Mouse (Mus musculus) MEL (cell line): ENCODE measurements around the gene Tapt1. TPM values are rescaled to one million over a fixed set of nuclear protein-coding genes. Genes with fewer than 3 reads are reported as not detected.

Experiments
- DNase-seq: peaks from one replicate; pipeline ENCODE4 v3.0.0; 2011; ENCODE audit warnings: low read depth, low spot score
- H3K27ac ChIP-seq: 2 replicates; pipeline ENCODE4 v1.5.1; 2012; ENCODE audit warnings: low read depth, mild to moderate bottlenecking, control low read depth, low read length, moderate library complexity; ENCODE audit not compliant: control insufficient read depth
- H3K27me3 ChIP-seq, 2 experiments: fragments of 150-350 bp in 1 of 2; sonication (generic) in 1 of 2; 2 replicates each; pipeline ENCODE4 v1.6.1; 2012; ENCODE audit warnings: low read length in 2 of 2, mild to moderate bottlenecking in 2 of 2, improper control_type of control experiment in 1 of 2, moderate library complexity in 1 of 2; ENCODE audit not compliant: insufficient read depth in 2 of 2, control insufficient read depth in 1 of 2
- H3K36me3 ChIP-seq, 2 experiments: 2 replicates each; pipeline ENCODE4 v1.6.1; 2012 to 2014; ENCODE audit warnings: low read length in 2 of 2, improper control_type of control experiment in 1 of 2, inconsistent platforms in 1 of 2, mild to moderate bottlenecking in 1 of 2; ENCODE audit not compliant: insufficient read depth in 2 of 2, control insufficient read depth in 1 of 2
- H3K4me1 ChIP-seq, 2 experiments: fragments of 150-350 bp in 1 of 2; sonication (generic) in 1 of 2; 2 replicates each; pipeline ENCODE4 v1.6.1; 2012; ENCODE audit warnings: low read length in 2 of 2, improper control_type of control experiment in 1 of 2, mild to moderate bottlenecking in 1 of 2; ENCODE audit not compliant: insufficient read depth in 2 of 2, control insufficient read depth in 1 of 2
- H3K4me3 ChIP-seq, 2 experiments: fragments of 150-350 bp in 1 of 2; sonication (generic) in 1 of 2; 2 replicates each; pipeline ENCODE4 v1.5.1; 2012; ENCODE audit warnings: low read depth in 2 of 2, low read length in 2 of 2, mild to moderate bottlenecking in 2 of 2, moderate library complexity in 2 of 2, control low read depth in 1 of 2, improper control_type of control experiment in 1 of 2; ENCODE audit not compliant: control insufficient read depth in 1 of 2, insufficient read depth in 1 of 2
- H3K79me2 ChIP-seq: 2 replicates; pipeline ENCODE4 v1.6.1; 2012; ENCODE audit warnings: mild to moderate bottlenecking, low read length, moderate library complexity; ENCODE audit not compliant: control insufficient read depth, poor library complexity, insufficient read depth
- H3K9ac ChIP-seq: 2 replicates; pipeline ENCODE4 v1.6.1; 2012; ENCODE audit warnings: low read depth, mild to moderate bottlenecking, control low read depth, low read length, moderate library complexity; ENCODE audit not compliant: control insufficient read depth, poor library complexity, severe bottlenecking
- H3K9me3 ChIP-seq: fragments of 150-350 bp; sonication (generic); replicated peaks from 2 replicates; pipeline ENCODE4 v1.6.1; 2012; ENCODE audit warnings: mild to moderate bottlenecking, low read length, improper control_type of control experiment, moderate library complexity; ENCODE audit not compliant: insufficient read depth
- BHLHE40 ChIP-seq: IDR thresholded peaks from 2 replicates; pipeline ENCODE4 v1.6.1; 2012; ENCODE audit warnings: low read depth, mild to moderate bottlenecking, inconsistent platforms, low read length, improper control_type of control experiment, borderline replicate concordance
- CHD1 ChIP-seq: IDR thresholded peaks from 2 replicates; pipeline ENCODE4 v1.6.1; 2012; ENCODE audit warnings: low read depth, mild to moderate bottlenecking, inconsistent platforms, low read length, improper control_type of control experiment
- CTCF ChIP-seq, 3 experiments: IDR thresholded peaks in 2 of 3; conservative IDR thresholded peaks in 1 of 3; 2 replicates each; pipeline ENCODE4 v1.5.1; 2011 to 2012; ENCODE audit warnings: low read length in 3 of 3, low read depth in 2 of 3, mild to moderate bottlenecking in 2 of 3, improper control_type of control experiment in 1 of 3, inconsistent platforms in 1 of 3, mixed read lengths in 1 of 3, moderate library complexity in 1 of 3; ENCODE audit not compliant: control insufficient read depth in 1 of 3, insufficient read depth in 1 of 3, poor library complexity in 1 of 3, severe bottlenecking in 1 of 3
- EP300 ChIP-seq, 2 experiments: IDR thresholded peaks; 2 replicates each; pipeline ENCODE4 v1.6.1; 2011; ENCODE audit warnings: improper control_type of control experiment in 2 of 2, low read length in 2 of 2, low read depth in 1 of 2, mild to moderate bottlenecking in 1 of 2
- GATA1 ChIP-seq: IDR thresholded peaks from 2 replicates; pipeline ENCODE4 v1.6.1; 2011; ENCODE audit warnings: low read depth, low read length, improper control_type of control experiment
- KAT2A ChIP-seq: conservative IDR thresholded peaks from 2 replicates; pipeline ENCODE4 v1.6.1; 2012; ENCODE audit warnings: low read depth, low read length, improper control_type of control experiment, inconsistent platforms
- MAFK ChIP-seq: IDR thresholded peaks from 2 replicates; pipeline ENCODE4 v1.6.1; 2011; ENCODE audit warnings: low read depth, mild to moderate bottlenecking, low read length, improper control_type of control experiment, borderline replicate concordance
- MAZ ChIP-seq: IDR thresholded peaks from 2 replicates; pipeline ENCODE4 v1.6.1; 2012; ENCODE audit warnings: low read depth, mild to moderate bottlenecking, inconsistent platforms, low read length, improper control_type of control experiment
- MYB ChIP-seq: IDR thresholded peaks from 2 replicates; pipeline ENCODE4 v1.6.1; 2011; ENCODE audit warnings: mild to moderate bottlenecking, low read depth, low read length, improper control_type of control experiment
- NELFE ChIP-seq: IDR thresholded peaks from 2 replicates; pipeline ENCODE4 v1.6.1; 2011; ENCODE audit warnings: low read depth, low read length, improper control_type of control experiment
- NRF1 ChIP-seq: IDR thresholded peaks from 2 replicates; pipeline ENCODE4 v1.6.1; 2014; ENCODE audit warnings: low read depth, mild to moderate bottlenecking, inconsistent platforms, low read length, improper control_type of control experiment, moderate library complexity; ENCODE audit not compliant: poor library complexity, insufficient read depth, severe bottlenecking
- POLR2A ChIP-seq, 2 experiments: IDR thresholded peaks; 2 replicates each; pipeline ENCODE4 v1.6.1; 2011 to 2012; ENCODE audit warnings: low read length in 2 of 2, mild to moderate bottlenecking in 2 of 2, control low read depth in 1 of 2, improper control_type of control experiment in 1 of 2, low read depth in 1 of 2, moderate library complexity in 1 of 2; ENCODE audit not compliant: control insufficient read depth in 1 of 2, insufficient read depth in 1 of 2, poor library complexity in 1 of 2
- POLR2AphosphoS2 ChIP-seq: IDR thresholded peaks from 2 replicates; pipeline ENCODE4 v1.6.1; 2011; ENCODE audit warnings: low read length, improper control_type of control experiment
- POLR2AphosphoS5 ChIP-seq: IDR thresholded peaks from 2 replicates; pipeline ENCODE4 v1.6.1; 2012; ENCODE audit warnings: low read depth, borderline replicate concordance, mild to moderate bottlenecking, inconsistent platforms, low read length, moderate library complexity, mixed read lengths
- RAD21 ChIP-seq: IDR thresholded peaks from 2 replicates; pipeline ENCODE4 v1.6.1; 2011; ENCODE audit warnings: mild to moderate bottlenecking, low read depth, low read length, improper control_type of control experiment
- RCOR1 ChIP-seq: IDR thresholded peaks from 2 replicates; pipeline ENCODE4 v1.6.1; 2012; ENCODE audit warnings: low read depth, mild to moderate bottlenecking, inconsistent platforms, low read length, improper control_type of control experiment
- SIN3A ChIP-seq: IDR thresholded peaks from 2 replicates; pipeline ENCODE4 v1.6.1; 2012; ENCODE audit warnings: low read length, improper control_type of control experiment, inconsistent platforms
- SMC3 ChIP-seq: IDR thresholded peaks from 2 replicates; pipeline ENCODE4 v1.6.1; 2011; ENCODE audit warnings: low read depth, low read length, improper control_type of control experiment
- TAL1 ChIP-seq: IDR thresholded peaks from 2 replicates; pipeline ENCODE4 v1.6.1; 2012; ENCODE audit warnings: mild to moderate bottlenecking, inconsistent platforms, low read length, moderate library complexity, mixed read lengths
- TBP ChIP-seq: IDR thresholded peaks from 2 replicates; pipeline ENCODE4 v1.8.0; 2011; ENCODE audit warnings: low read depth, low read length, improper control_type of control experiment
- USF2 ChIP-seq, 2 experiments: IDR thresholded peaks; 2 replicates each; pipeline ENCODE4 v1.6.1; 2011 to 2012; ENCODE audit warnings: improper control_type of control experiment in 2 of 2, low read length in 2 of 2, borderline replicate concordance in 1 of 2, inconsistent platforms in 1 of 2, low read depth in 1 of 2, mild to moderate bottlenecking in 1 of 2; ENCODE audit not compliant: insufficient read depth in 1 of 2
- ZC3H11A ChIP-seq: IDR thresholded peaks from 2 replicates; pipeline ENCODE4 v1.6.1; 2012; ENCODE audit warnings: low read depth, mild to moderate bottlenecking, inconsistent platforms, low read length, improper control_type of control experiment
- ZKSCAN1 ChIP-seq: IDR thresholded peaks from 2 replicates; pipeline ENCODE4 v1.6.1; 2012; ENCODE audit warnings: low read depth, mild to moderate bottlenecking, inconsistent platforms, low read length, improper control_type of control experiment, moderate library complexity
- ZMIZ1 ChIP-seq: IDR thresholded peaks from 2 replicates; pipeline ENCODE4 v1.6.1; 2012; ENCODE audit warnings: low read depth, mild to moderate bottlenecking, inconsistent platforms, low read length, improper control_type of control experiment, moderate library complexity
- ZNF384 ChIP-seq: IDR thresholded peaks from 2 replicates; pipeline ENCODE4 v1.6.1; 2012; ENCODE audit warnings: low read depth, mild to moderate bottlenecking, inconsistent platforms, low read length, improper control_type of control experiment
- polyA plus RNA-seq, 2 experiments: library from polyadenylated mRNA; stranded (reverse) in 1 of 2; unstranded in 1 of 2; fragments of >175 nt in 1 of 2; fragments of >200 nt in 1 of 2; gene quantifications; 2 replicates each; pipeline versions ENCODE4 v1.2.1 to v1.2.4; 2012; ENCODE audit warnings: low replicate concordance in 2 of 2, low read depth in 1 of 2; ENCODE audit not compliant: insufficient read length in 2 of 2, insufficient read depth in 1 of 2, missing spikeins in 1 of 2
- total RNA-seq: library from RNA; depleted of rRNA; stranded (reverse); fragments of 300-350 nt; gene quantifications from 2 replicates; pipeline ENCODE4 v1.2.3, GENCODE M21; 2012

The Tapt1 gene
- total and polyA plus RNA-seq, 3 experiments = 47.0 to 64.6 TPM; not detected in 1

- H3K27me3 ChIP-seq = no peaks in the 10 kb centered on the region
- no peak for DNase-seq
- peaks cover 6 to 35% of the 10 kb centered on the region in 2 experiments for H3K4me1 ChIP-seq
- H3K36me3 ChIP-seq = peaks cover 27 to 28% of the 10 kb centered on the region in 2 experiments
- H3K79me2 ChIP-seq = peaks cover 4% of the 10 kb centered on the region; the same call in 1 of the 2 replicates
- no peak for TF ChIP-seq MYB
- no peak for TF ChIP-seq POLR2A (IDR thresholded peaks at IDR 0.05; ENCODE audit: control insufficient read depth in 1 of 2, insufficient read depth in 1 of 2, low read depth in 1 of 2, low read length in 2 of 2, poor library complexity in 1 of 2)
- TF ChIP-seq USF2 (IDR thresholded peaks at IDR 0.05; ENCODE audit: borderline replicate concordance in 1 of 2, insufficient read depth in 1 of 2, low read depth in 1 of 2, low read length in 2 of 2) = no peak
- TF ChIP-seq ZMIZ1 = no peak
- TF ChIP-seq POLR2AphosphoS2 = no peak
- TF ChIP-seq ZC3H11A = no peak
- TF ChIP-seq SIN3A = no peak
- no peak for TF ChIP-seq KAT2A
- no peak for TF ChIP-seq RAD21
- no peak for TF ChIP-seq CHD1
- no peak for TF ChIP-seq ZNF384
- no peak for TF ChIP-seq SMC3
- no peak for TF ChIP-seq TBP
- no peak overlapping the region for H3K9ac ChIP-seq
- no peak overlapping the region for H3K4me3 ChIP-seq
- H3K27ac ChIP-seq = no peak overlapping the region
- no peaks in the 10 kb centered on the region for H3K9me3 ChIP-seq
Observed at GRCm38 (mm10) chr5:44199109-44199508, 27.3 kb downstream of the Tapt1 start.

GRCm38 (mm10) chr5:44198471-44198870 lies 28.0 kb downstream of the Tapt1 start:
- peaks cover 22 to 33% of the 10 kb centered on the region in 2 experiments for H3K36me3 ChIP-seq
- H3K4me1 ChIP-seq = peaks cover 3 to 30% of the 10 kb centered on the region in 2 experiments
- no peak overlapping the region for H3K9ac ChIP-seq
- TF ChIP-seq CHD1 (no peak), CTCF (IDR thresholded peaks at IDR 0.05 in 2 of 3, conservative IDR thresholded peaks at IDR 0.05 in 1 of 3; ENCODE audit: control insufficient read depth in 1 of 3, insufficient read depth in 1 of 3, low read depth in 2 of 3, low read length in 3 of 3, poor library complexity in 1 of 3, severe bottlenecking in 1 of 3) (no peak), TBP (no peak), ZKSCAN1 (no peak), NELFE (no peak), RCOR1 (no peak), BHLHE40 (no peak), MAFK (no peak), NRF1 (no peak), TAL1 (no peak), SIN3A (no peak), USF2 (IDR thresholded peaks at IDR 0.05; ENCODE audit: borderline replicate concordance in 1 of 2, insufficient read depth in 1 of 2, low read depth in 1 of 2, low read length in 2 of 2) (no peak), GATA1 (no peak), POLR2AphosphoS5 (no peak), MAZ (no peak), KAT2A (no peak), ZNF384 (no peak), EP300 (IDR thresholded peaks at IDR 0.05; ENCODE audit: low read depth in 1 of 2, low read length in 2 of 2) (no peak), POLR2AphosphoS2 (no peak)
- H3K27me3 ChIP-seq = no peaks in the 10 kb centered on the region
- H3K9me3 ChIP-seq = no peaks in the 10 kb centered on the region
- DNase-seq = no peak
- H3K79me2 ChIP-seq = peaks cover 4% of the 10 kb centered on the region; the same call in 1 of the 2 replicates
- no peak overlapping the region for H3K27ac ChIP-seq
- no peak overlapping the region for H3K4me3 ChIP-seq
